13 mouse cellular contexts compared by ENCODE assay signal in the genomic region with DNA sequence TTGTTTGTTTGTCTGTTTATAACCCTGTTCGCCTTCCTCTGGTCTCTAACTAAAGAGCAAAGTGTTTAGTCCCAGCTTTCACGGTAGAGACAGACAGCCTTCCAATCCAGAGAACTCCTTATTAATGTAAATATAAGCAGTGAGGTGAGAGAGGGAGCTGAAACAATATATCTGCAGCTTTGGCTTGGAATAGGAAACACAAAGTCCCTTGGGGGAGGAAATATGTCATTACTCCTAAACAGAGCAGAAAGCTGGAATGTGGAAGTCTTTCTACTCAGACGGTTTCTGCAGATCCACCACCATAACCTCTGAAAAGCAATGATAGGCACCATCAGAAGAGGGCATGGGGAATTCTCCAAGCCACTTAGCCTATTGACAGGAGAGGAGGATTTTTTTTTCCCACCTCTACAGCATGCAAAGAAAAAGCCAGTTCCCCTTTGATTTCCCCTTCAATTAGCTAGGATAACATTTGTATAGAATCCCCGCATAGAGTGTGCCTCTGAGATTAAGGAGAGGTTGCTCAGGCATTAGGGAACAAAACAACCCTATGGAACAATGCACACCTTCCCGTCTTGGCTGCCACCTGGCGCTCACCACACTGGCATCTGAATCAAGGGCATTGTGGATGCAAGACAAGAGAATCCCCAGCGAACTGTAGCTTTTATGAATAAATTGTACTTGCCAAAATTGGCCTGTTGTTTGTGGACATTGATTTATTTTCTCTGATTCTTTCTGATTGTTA.
DNase-seq lines count a peak whose midpoint lies in the region; ATAC-seq and TF ChIP-seq lines count a peak whose summit lies in the region.
"Had no signal": no experiment of that assay in that cellular context is flagged by ENCODE, and none has a peak within 500 bp of the region (broad histone marks: within the 10 kb centered on the region; RNA-seq: fewer than 3 reads in every experiment).

No protein-coding gene starts in this region.

- H3K36me3 ChIP-seq in lung, embryonic 14.5 days (ENCODE audit: insufficient read depth): no peaks in the 10 kb centered on the region
- no peaks in the 10 kb centered on the region for H3K36me3 ChIP-seq in embryonic facial prominence, embryonic 11.5 days (replicated peaks; ENCODE audit: control insufficient read depth, insufficient read depth, low read depth, low read length)
- H3K36me3 ChIP-seq: stomach, embryonic 15.5 days had no signal

- H3K4me3 ChIP-seq in lung, embryonic 14.5 days (ENCODE audit: low read depth, low read length): no peak overlapping the region
- H3K4me3 ChIP-seq in embryonic facial prominence, embryonic 11.5 days (ENCODE audit: low read depth, low read length): no peak overlapping the region
- H3K4me3 ChIP-seq: heart, adult 2 months; stomach, embryonic 15.5 days had no signal

- H3K4me1 ChIP-seq in lung, embryonic 14.5 days (ENCODE audit: insufficient read depth): no peaks in the 10 kb centered on the region; the same call in 1 of the 2 replicates
- H3K4me1 ChIP-seq in embryonic facial prominence, embryonic 11.5 days (ENCODE audit: control insufficient read depth, insufficient read depth, low read length): no peaks in the 10 kb centered on the region

- no peak for TF ChIP-seq CTCF in lung, embryonic 14.5 days (IDR thresholded peaks at IDR 0.05; ENCODE audit: low read depth)

- intact Hi-C loops in left cerebral cortex, postnatal 10 days (cut with DNase I): loop anchor here (10.0 kb wide), 1 partner anchor 281 kb away; the partner anchor contains the start of gene Kirrel3

- DNase-seq in lung, embryonic 14.5 days: peak; percentile 2
- DNase-seq in lung, postnatal 36 days: no peak
- peak; percentile 14 for DNase-seq in embryonic facial prominence, embryonic 11.5 days (ENCODE audit: low spot score)
- DNase-seq in mesoderm, embryonic 11.5 days (ENCODE audit: low read depth, low spot score): peak; percentile 59
- peak; percentile 29 for DNase-seq in retina, embryonic 14.5 days (ENCODE audit: low spot score)
- DNase-seq in left cerebral cortex, postnatal 10 days (ENCODE audit: extremely low spot score in 1 of 2, low spot score in 2 of 2): no peak
- no peak for DNase-seq in heart, adult 11 months
- no peak for DNase-seq in layer of hippocampus, adult 9-10 months (ENCODE audit: low spot score)
- DNase-seq: heart, adult 2 months; heart, postnatal 4 days; liver, postnatal 0 days; right cerebral cortex, postnatal 25 days had no signal

- H3K9ac ChIP-seq in lung, embryonic 14.5 days: no peak overlapping the region
- H3K9ac ChIP-seq in embryonic facial prominence, embryonic 11.5 days (replicated peaks; ENCODE audit: low read length): no peak overlapping the region
- H3K9ac ChIP-seq: liver, postnatal 0 days; stomach, embryonic 15.5 days had no signal

- no peaks in the 10 kb centered on the region for H3K9me3 ChIP-seq in lung, embryonic 14.5 days (ENCODE audit: low read depth, low read length)
- H3K9me3 ChIP-seq in embryonic facial prominence, embryonic 11.5 days (replicated peaks; ENCODE audit: control insufficient read depth, low read length): no peaks in the 10 kb centered on the region
- H3K9me3 ChIP-seq: stomach, embryonic 15.5 days had no signal

- H3K27me3 ChIP-seq in lung, embryonic 14.5 days (ENCODE audit: insufficient read depth, low read length): no peaks in the 10 kb centered on the region
- H3K27me3 ChIP-seq in embryonic facial prominence, embryonic 11.5 days (ENCODE audit: control insufficient read depth, insufficient read depth, low read length): no peaks in the 10 kb centered on the region
- H3K27me3 ChIP-seq: stomach, embryonic 15.5 days had no signal

- ATAC-seq in lung, embryonic 14.5 days (ENCODE audit: insufficient read depth): no peak
- no peak for ATAC-seq in embryonic facial prominence, embryonic 11.5 days (replicated peaks; ENCODE audit: insufficient number of reproducible peaks, low FRiP score, low TSS enrichment, low read depth)
- ATAC-seq: liver, postnatal 0 days had no signal

- H3K4me2 ChIP-seq in lung, embryonic 14.5 days: no peak overlapping the region
- H3K4me2 ChIP-seq in embryonic facial prominence, embryonic 11.5 days (ENCODE audit: low read depth, low read length): no peak overlapping the region
- H3K4me2 ChIP-seq: stomach, embryonic 15.5 days had no signal

- WGBS in lung, embryonic 14.5 days: 32% methylated on average over 7 of the region's 7 CpGs
- 19% methylated on average over 7 of the region's 7 CpGs for WGBS in embryonic facial prominence, embryonic 11.5 days

- no peak overlapping the region for H3K27ac ChIP-seq in lung, embryonic 14.5 days (ENCODE audit: low read depth)
- H3K27ac ChIP-seq in embryonic facial prominence, embryonic 11.5 days (replicated peaks; ENCODE audit: low read depth, low read length): no peak overlapping the region
- H3K27ac ChIP-seq: heart, adult 2 months; stomach, embryonic 15.5 days had no signal

Comparison
In these comparisons a context has a peak if more than half of its experiments do, and no peak if none do; other contexts are left out.
1. DNase-seq: peak in lung, embryonic 14.5 days (single experiment), embryonic facial prominence, embryonic 11.5 days (single experiment), mesoderm, embryonic 11.5 days (single experiment) and retina, embryonic 14.5 days (single experiment); none in lung, postnatal 36 days (single experiment), left cerebral cortex, postnatal 10 days (0 of 2), heart, adult 11 months (single experiment) and layer of hippocampus, adult 9-10 months (single experiment).